Mouse (Mus musculus) cerebellum, adult 2 months (tissue): Measurements from ENCODE around the gene Srgap1.

Experiments used
- CTCF ChIP-seq: fragments of 200-500 bp; IDR thresholded peaks from 2 replicates; pipeline ENCODE4 v1.5.1; 2011; ENCODE audit warnings: low read depth, mild to moderate bottlenecking, control low read depth, low read length, moderate library complexity, borderline replicate concordance; ENCODE audit not compliant: insufficient read depth
- POLR2A ChIP-seq: fragments of 200-500 bp; IDR thresholded peaks from 2 replicates; pipeline ENCODE4 v1.6.1; 2011; ENCODE audit warnings: low read length, control low read depth, borderline replicate concordance; ENCODE audit not compliant: insufficient read depth

GRCm38 (mm10) chr10:121873063-121873489 lies 174.0 kb downstream of the Srgap1 start:
- TF ChIP-seq POLR2A = no peak
- no peak for TF ChIP-seq CTCF
